Mouse (Mus musculus) G1E (cell line): ENCODE data around the gene Tmem208.

Experiments used
- CTCF ChIP-seq: IDR thresholded peaks from 2 replicates; pipeline ENCODE4 v1.5.1; 2012; ENCODE audit warnings: low read depth, low read length, inconsistent platforms, mixed read lengths
- GATA1 ChIP-seq: IDR thresholded peaks from 2 replicates; pipeline ENCODE4 v1.6.1; 2012; ENCODE audit warnings: borderline replicate concordance, low read length, inconsistent platforms, mixed read lengths
- GATA2 ChIP-seq: IDR thresholded peaks from 2 replicates; pipeline ENCODE4 v1.6.1; 2012; ENCODE audit warnings: low read depth, low read length, inconsistent platforms, borderline replicate concordance
- POLR2AphosphoS5 ChIP-seq: IDR thresholded peaks from 2 replicates; pipeline ENCODE4 v1.6.1; 2012; ENCODE audit warnings: low read depth, low read length, inconsistent platforms; ENCODE audit not compliant: insufficient replicate concordance
- TAL1 ChIP-seq: conservative IDR thresholded peaks from 2 replicates; pipeline ENCODE4 v1.6.1; 2012; ENCODE audit warnings: low read depth, low read length, inconsistent platforms, mixed read lengths

DNA sequence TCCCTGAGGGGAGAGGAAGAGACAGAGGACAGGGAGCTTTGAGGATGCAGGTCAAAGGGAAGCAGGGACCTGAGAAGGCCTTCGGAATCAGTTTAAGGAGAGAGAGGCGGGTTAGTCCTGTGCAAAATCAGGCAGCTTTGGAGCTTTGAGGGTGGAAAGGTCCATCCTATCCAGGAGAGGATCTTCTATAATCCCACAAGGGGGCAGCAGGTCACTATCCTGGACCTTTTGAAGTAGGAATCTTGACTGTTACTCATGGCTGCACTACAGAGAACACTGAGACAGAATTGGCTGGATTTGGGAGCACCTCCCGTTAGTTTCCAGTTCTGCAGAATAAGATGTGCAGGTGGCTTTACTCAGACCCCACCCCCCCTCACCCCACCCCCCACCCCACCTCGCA lies 33.5 kb downstream of the Tmem208 start:
- TF ChIP-seq CTCF (no peak), GATA2 (no peak), GATA1 (no peak), TAL1 (no peak), POLR2AphosphoS5 (no peak)
